Mouse (Mus musculus) heart, postnatal 36 days (tissue): ENCODE results near the gene H1foo. TPM values are rescaled to one million over a fixed set of nuclear protein-coding genes. Genes with fewer than 3 reads are reported as not detected.

Experiments
- DNase-seq, 2 experiments: peaks; one replicate each; pipeline ENCODE4 v3.0.0; 2021 to 2022
- intact Hi-C: fragments of 180-260 bp; cut with DNase I; formaldehyde crosslinking; loops from one replicate; pipeline ENCODE4 v1.15.1; 2025
- total RNA-seq, 2 experiments: library from RNA; stranded (reverse); gene quantifications; 2 replicates each; pipeline ENCODE4 v1.2.3; 2021

The H1foo gene
- total RNA-seq, 2 experiments from 2014 or later = not detected

DNA sequence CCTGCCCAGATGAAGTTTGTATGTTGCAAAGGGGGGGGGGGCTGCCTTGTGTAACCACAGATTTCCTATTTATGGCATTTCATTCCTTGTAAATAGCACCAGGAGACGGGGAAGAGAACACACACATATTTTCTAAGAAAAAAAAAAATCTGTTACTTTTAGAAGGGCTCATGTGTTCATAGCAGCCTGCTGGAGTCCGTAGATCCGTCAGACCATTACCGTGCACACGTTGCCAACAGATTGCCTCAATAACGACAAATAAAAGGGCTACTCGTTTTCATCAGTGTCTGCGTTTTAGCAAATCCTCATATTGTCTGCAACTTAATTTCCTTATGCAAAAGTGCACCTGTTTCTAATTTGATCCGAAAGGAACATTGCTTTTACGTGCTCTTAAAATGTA, 18.3 kb upstream of the H1foo start:
- no peak for DNase-seq
- intact Hi-C loops = no loop called here

- DNase-seq = no peak
- intact Hi-C loops = no loop called here
Observed at GRCm38 (mm10) chr6:115927292-115928242, 17.2 kb upstream of the H1foo start.

DNA sequence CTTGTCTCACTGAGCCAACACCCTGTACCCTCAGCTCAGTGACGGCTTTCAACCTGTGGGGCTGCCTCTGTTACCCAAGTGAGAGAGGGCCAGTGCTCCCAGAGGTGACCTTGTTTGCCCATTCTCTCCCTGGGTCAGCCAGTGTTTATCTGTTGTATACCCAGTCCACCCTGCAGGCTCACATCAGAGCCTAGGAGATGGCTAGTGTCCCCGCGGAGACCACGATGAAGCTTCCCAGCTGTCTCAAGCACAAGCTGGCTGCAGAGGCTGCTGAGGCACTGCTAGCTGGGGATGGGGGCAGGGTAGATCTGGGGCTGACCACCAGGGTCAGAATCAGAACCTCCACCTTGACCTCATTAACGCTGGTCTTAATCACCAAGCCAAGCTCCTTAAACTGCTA, 14.7 kb upstream of the H1foo start:
- intact Hi-C loops = no loop called here
- no peak for DNase-seq

GRCm38 (mm10) chr6:115931639-115932038, 13.1 kb upstream of the H1foo start, which contains the start of gene Rho:
TSS of gene Rho (plus strand) at chr6:115931748.
- intact Hi-C loops = no loop called here
- no peak for DNase-seq

- intact Hi-C loops = no loop called here
- DNase-seq = no peak
Observed at GRCm38 (mm10) chr6:115932391-115932790, 12.3 kb upstream of the H1foo start.

DNA sequence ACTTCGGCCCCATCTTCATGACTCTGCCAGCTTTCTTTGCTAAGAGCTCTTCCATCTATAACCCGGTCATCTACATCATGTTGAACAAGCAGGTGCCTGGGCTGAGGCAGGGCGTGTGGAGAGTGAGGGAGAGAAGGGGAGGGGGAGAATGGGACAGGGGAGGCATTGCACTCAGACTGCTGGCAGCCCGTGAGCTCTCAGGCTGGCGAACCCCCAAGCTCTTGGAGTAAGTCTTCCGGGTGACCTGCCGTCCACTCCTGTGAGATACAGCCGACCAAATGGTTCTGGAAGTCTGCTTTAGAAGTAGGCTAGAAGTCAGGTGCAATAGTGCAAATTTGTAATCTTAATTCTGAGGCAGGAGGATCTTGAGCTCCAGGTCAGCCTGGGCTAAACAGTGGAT, 9.2 kb upstream of the H1foo start:
- intact Hi-C loops = no loop called here
- no peak for DNase-seq

DNA sequence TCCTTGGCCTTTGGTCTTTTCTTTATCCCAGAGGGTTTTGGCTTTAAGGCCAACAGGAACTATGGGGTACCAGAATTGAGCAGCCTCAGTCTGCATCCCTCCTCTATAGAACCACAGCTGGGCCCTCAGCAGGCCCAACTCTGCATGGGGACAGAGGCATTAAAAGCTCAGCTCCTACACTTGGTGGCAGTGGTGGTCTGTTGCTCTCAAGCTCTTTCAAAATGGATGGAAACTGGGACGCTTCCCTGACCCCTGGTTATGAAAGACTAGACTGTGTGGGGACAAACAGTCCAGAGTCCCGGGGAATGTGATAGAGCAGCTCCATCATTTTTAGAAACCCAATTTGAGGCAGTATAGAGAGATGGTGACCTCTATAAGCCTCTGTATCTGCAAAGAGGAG, 6.7 kb upstream of the H1foo start:
- no peak for DNase-seq
- intact Hi-C loops = no loop called here

DNA sequence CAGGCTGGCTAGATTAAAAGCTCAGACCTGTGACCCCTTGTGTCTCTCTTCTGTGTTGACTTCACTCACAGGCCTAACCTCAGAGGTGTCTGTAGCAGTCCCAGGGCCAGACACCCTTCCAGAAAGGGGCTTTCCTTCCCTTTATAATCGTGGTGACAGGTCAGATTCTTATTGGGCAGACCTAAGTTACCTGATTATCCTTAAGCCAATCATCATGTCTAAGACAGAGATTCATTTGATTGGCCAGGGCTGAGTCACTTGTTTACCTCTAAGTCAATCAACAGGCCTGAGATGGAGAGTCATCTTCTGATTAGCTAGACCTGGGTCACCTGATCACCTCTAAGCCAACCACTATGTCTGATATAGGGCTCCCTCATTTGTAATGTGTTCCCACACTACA, 5.9 kb upstream of the H1foo start:
- intact Hi-C loops = no loop called here
- DNase-seq = no peak

DNA sequence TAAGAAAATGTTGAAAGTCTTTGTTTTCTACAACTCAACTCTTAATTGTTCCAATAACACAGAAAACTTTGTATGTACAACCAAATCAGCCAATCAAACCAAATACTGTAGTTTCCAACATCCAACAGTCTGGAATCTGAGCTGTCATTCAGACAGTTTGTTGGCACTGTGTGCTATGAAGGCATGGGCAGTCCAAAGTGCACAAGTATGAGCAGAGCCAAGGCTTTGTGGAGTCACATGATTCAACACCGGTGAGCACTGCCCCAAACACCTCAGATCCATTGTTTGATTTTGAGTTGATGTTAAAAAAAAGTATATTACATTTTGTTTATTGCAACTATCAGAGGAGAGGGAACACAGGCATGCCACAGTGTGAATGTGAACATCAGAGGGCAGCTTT, 4.1 kb upstream of the H1foo start:
- no peak for DNase-seq
- intact Hi-C loops = no loop called here

DNA sequence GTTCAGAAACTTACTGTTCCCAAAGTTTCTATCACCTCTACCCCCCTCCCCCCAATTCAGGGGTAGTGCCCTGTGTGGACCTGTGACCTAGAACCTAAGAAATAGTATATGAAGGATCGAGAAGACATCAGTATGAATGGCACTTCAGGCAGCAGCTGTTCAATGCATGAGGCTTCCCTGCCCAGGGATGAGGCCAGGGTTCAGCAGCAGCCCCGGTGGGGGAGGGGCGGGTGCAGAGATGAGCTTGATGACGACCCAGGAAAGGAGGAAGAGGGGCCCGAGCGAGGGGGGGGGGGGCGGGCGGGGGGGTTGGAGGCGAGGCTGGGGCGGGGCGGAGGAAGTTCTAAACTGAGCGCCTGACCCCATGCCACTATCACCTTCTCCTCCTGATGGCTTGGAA, 3.6 kb upstream of the H1foo start:
- intact Hi-C loops = no loop called here
- no peak for DNase-seq

GRCm38 (mm10) chr6:115943498-115944427, 975 bp upstream of the H1foo start:
- intact Hi-C loops = no loop called here
- DNase-seq = peak in 1 of 2 experiments; percentile 47

DNA sequence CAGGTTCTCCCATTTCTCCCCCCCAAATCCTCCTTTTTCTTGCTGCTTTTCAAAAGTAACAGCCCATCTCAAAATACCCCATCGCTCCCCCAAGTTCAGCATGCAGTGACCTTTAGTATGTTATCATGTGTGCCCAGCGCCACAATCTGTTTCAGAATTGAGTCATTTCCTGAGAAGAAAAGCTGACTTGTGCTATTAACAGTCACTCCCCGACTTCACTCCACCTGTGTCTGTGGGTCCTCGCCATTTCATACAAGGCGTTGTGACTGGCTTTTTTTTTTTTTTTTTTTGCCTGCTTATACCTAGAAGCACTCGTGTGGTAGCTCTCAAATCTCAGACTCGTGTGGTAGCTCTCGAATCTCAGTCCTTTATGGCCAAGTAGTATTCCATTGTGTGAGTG, 895 bp downstream of the H1foo start:
- intact Hi-C loops = no loop called here
- no peak for DNase-seq

- DNase-seq = no peak
- intact Hi-C loops = no loop called here
Observed at GRCm38 (mm10) chr6:115946389-115946788, 1.7 kb downstream of the H1foo start.

GRCm38 (mm10) chr6:115954506-115955074, 9.9 kb downstream of the H1foo start:
- DNase-seq = no peak
- intact Hi-C loops = loop anchor here (2.0 kb wide), 1 partner anchor 40 kb away; no protein-coding TSS in a partner anchor

GRCm38 (mm10) chr6:115955169-115955568, 10.4 kb downstream of the H1foo start:
- intact Hi-C loops = loop anchor here (2.0 kb wide), 1 partner anchor 40 kb away; no protein-coding TSS in a partner anchor
- DNase-seq = no peak

DNA sequence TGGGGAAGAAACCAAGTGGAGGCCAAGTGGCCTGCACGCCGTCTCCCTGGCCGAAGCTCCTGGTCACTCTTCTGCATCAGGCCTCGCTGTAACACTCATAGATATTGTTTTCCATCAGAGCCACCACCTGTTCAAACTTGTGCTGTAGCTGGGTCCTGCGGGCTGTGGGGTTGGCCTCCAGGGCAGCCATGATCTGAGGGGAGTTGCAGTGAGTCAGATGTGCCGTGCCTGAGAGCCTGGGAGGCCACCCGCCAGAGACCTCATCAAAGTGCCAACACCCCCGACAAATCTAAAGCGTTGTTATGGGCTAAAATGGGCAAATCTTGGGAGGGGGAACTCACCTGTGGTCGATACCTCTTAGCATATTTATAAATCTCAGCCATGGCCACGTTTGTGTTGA, 10.9 kb downstream of the H1foo start:
- intact Hi-C loops = loop anchor here (2.0 kb wide), 1 partner anchor 41 kb away; no protein-coding TSS in a partner anchor
- DNase-seq = no peak

- intact Hi-C loops = no loop called here
Observed at GRCm38 (mm10) chr6:115956418-115956921, 11.7 kb downstream of the H1foo start.

GRCm38 (mm10) chr6:115956922-115957601, 12.3 kb downstream of the H1foo start:
- intact Hi-C loops = no loop called here
- peak in 1 of 2 experiments; percentile 63 for DNase-seq

More at GRCm38 (mm10) chr6:115956418-115956921, 11.7 kb downstream of the H1foo start:
- no peak for DNase-seq

DNA sequence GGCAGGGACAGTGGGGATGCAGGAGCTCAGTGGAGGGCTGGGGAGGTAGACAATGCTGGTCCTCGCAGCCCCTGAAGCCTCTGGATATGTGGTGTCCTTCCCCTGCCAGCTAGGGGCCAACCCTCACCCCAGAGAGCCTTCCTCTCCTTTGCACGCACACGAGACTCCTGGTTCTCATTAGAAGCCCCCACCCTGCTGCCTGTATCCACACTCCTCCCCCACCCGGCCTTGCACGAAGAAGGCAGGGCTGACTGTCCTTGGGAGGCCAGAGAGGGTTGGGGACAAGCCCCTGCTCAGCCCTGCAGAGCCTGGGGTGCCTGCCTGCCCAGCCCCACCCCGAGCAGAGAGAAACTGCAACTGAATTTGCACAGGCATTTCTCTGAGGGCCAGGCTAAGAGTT, 12.9 kb downstream of the H1foo start:
- DNase-seq = no peak
- intact Hi-C loops = loop anchor here (2.0 kb wide), 1 partner anchor 57 kb away; no protein-coding TSS in a partner anchor

DNA sequence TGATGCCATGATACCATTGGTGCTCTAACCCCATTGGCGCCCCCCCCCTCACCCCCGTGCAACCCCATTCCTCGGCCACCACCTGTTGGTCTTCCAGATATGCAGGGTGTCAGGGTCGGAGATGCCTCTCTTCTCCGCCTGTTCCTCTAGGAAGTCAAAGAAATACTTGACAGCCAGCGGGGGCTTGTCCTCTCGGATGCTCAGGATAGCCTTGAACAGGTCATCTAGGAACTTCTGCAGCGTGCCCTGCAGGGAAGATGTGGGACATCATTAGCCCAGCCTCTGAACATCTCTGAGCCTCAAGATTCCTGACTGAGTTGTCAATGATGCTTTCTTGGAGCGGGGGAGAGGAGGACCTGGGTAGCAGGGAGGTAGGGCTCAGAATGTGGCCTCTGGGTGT, 13.7 kb downstream of the H1foo start:
- DNase-seq = no peak
- intact Hi-C loops = loop anchor here (2.0 kb wide), 1 partner anchor 58 kb away; no protein-coding TSS in a partner anchor
